ENCODE assay signal across 8 mouse cellular contexts in the genomic region with DNA sequence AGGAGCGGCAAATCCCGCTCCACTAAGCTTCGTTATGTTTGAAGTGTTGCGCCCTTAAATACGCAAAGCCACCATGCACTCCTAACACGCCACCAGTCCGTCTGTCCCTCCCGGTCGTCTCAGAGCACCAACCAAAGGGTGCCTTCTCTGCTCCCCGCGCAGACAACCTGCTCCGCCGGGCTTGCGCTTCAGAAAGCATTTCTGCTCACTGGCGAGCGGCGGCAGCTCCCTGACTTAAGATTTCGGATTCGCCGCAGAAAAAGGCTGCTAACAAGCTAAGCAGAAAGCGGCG. TPM values are rescaled to one million over a fixed set of nuclear protein-coding genes. Genes with fewer than 3 reads are reported as not detected.
DNase-seq lines count a peak whose midpoint lies in the region; ATAC-seq and TF ChIP-seq lines count a peak whose summit lies in the region.

No protein-coding gene starts in this region.

- H3K4me2 ChIP-seq in CH12.LX (ENCODE audit: insufficient read depth, low read depth, poor library complexity, severe bottlenecking), result no peak overlapping the region
- peak overlapping the region; percentile 90 for H3K4me2 ChIP-seq in forebrain, embryonic 11.5 days (ENCODE audit: low read depth, low read length, severe bottlenecking)
- H3K4me2 ChIP-seq in liver, embryonic 13.5 days, result peak overlapping the region; percentile 91

- dilution Hi-C loops in CH12.LX (cut with MboI; ENCODE audit: extremely low pct_ligation_motif_present, extremely low pct_unique_long_range_greater_than_20kb, low sequenced_read_pairs), result no loop called here

- peak overlapping the region; percentile 100 for H3K9ac ChIP-seq in CH12.LX (ENCODE audit: insufficient read depth, low read depth)
- peak overlapping the region; percentile 100 for H3K9ac ChIP-seq in forebrain, embryonic 11.5 days (ENCODE audit: low read length)
- peak overlapping the region; percentile 98 for H3K9ac ChIP-seq in liver, embryonic 13.5 days

- no peak for DNase-seq in heart, embryonic 10.5 days (ENCODE audit: low spot score)
- no peak for DNase-seq in heart, adult 8-10 months (ENCODE audit: low spot score)
- DNase-seq in CH12.LX (ENCODE audit: extremely low read depth), result no peak
- no peak for DNase-seq in forebrain, embryonic 11.5 days (ENCODE audit: low spot score)
- DNase-seq in liver, embryonic 13.5 days, result peak; percentile 15
- no peak for DNase-seq in layer of hippocampus, postnatal 36 days
- no peak for DNase-seq in urinary bladder, postnatal 4 days (ENCODE audit: low spot score in 2 of 2)
- DNase-seq in thymus, postnatal 36 days, result no peak

- H3K4me1 ChIP-seq in heart, embryonic 10.5 days, result peaks cover 19% of the 10 kb centered on the region
- H3K4me1 ChIP-seq in CH12.LX (ENCODE audit: control insufficient read depth in 1 of 2, insufficient read depth in 2 of 2), result peaks cover 0 to 28% of the 10 kb centered on the region in 2 experiments; a peak in 2 of 4 replicates
- H3K4me1 ChIP-seq in forebrain, embryonic 11.5 days (replicated peaks; ENCODE audit: control insufficient read depth, insufficient read depth, low read length), result peaks cover 18% of the 10 kb centered on the region
- H3K4me1 ChIP-seq in liver, embryonic 13.5 days (replicated peaks), result peaks cover 40% of the 10 kb centered on the region

- WGBS in heart, embryonic 10.5 days, result 0% methylated on average over 22 of the region's 22 CpGs
- WGBS in forebrain, embryonic 11.5 days, result under 1% methylated on average over 22 of the region's 22 CpGs
- under 1% methylated on average over 22 of the region's 22 CpGs for WGBS in liver, embryonic 13.5 days (ENCODE audit: insufficient replicate concordance)

- TF ChIP-seq POLR2A in CH12.LX (IDR thresholded peaks at IDR 0.05; ENCODE audit: low read depth, low read length), result no peak

- peaks cover 42% of the 10 kb centered on the region for H3K36me3 ChIP-seq in heart, embryonic 10.5 days
- H3K36me3 ChIP-seq in CH12.LX (replicated peaks in 1 of 2; ENCODE audit: control insufficient read depth in 1 of 2, insufficient read depth in 1 of 2, low read length in 1 of 2), result peaks cover 39 to 69% of the 10 kb centered on the region in 2 experiments
- peaks cover 9% of the 10 kb centered on the region for H3K36me3 ChIP-seq in forebrain, embryonic 11.5 days (ENCODE audit: control insufficient read depth, insufficient read depth, low read length)
- H3K36me3 ChIP-seq in liver, embryonic 13.5 days, result peaks cover 44% of the 10 kb centered on the region

- in situ Hi-C loops in CH12.LX (cut with MboI; ENCODE audit: low pct_ligation_motif_present, low pct_unique_long_range_greater_than_20kb, low sequenced_read_pairs), result no loop called here

- ATAC-seq in forebrain, embryonic 11.5 days (replicated peaks; ENCODE audit: low FRiP score), result no peak
- ATAC-seq in liver, embryonic 13.5 days (ENCODE audit: low read depth), result no peak; the same call in 1 of the 2 replicates

- no peaks in the 10 kb centered on the region for H3K27me3 ChIP-seq in heart, embryonic 10.5 days (ENCODE audit: insufficient read depth, poor library complexity, severe bottlenecking)
- H3K27me3 ChIP-seq in CH12.LX (replicated peaks), result no peaks in the 10 kb centered on the region
- no peaks in the 10 kb centered on the region for H3K27me3 ChIP-seq in forebrain, embryonic 11.5 days (ENCODE audit: control insufficient read depth, insufficient read depth, low read length)
- H3K27me3 ChIP-seq in liver, embryonic 13.5 days, result no peaks in the 10 kb centered on the region

- no peak for TF ChIP-seq RAD21 in CH12.LX (IDR thresholded peaks at IDR 0.05; ENCODE audit: low read depth, low read length)

- H3K79me2 ChIP-seq in CH12.LX (replicated peaks; ENCODE audit: control insufficient read depth, extremely low read depth, insufficient read depth, poor library complexity, severe bottlenecking), result peaks cover 40% of the 10 kb centered on the region

- H3K27ac ChIP-seq in heart, embryonic 10.5 days, result peak overlapping the region; percentile 99
- peak overlapping the region; percentile 73 for H3K27ac ChIP-seq in CH12.LX (ENCODE audit: insufficient read depth, low read depth)
- peak overlapping the region; percentile 91 for H3K27ac ChIP-seq in forebrain, embryonic 11.5 days (ENCODE audit: low read depth, low read length)
- H3K27ac ChIP-seq in liver, embryonic 13.5 days, result peak overlapping the region; percentile 89

- TF ChIP-seq EP300 in CH12.LX (IDR thresholded peaks at IDR 0.05; ENCODE audit: low read length), result no peak

- H3K9me3 ChIP-seq in heart, embryonic 10.5 days, result no peaks in the 10 kb centered on the region
- no peaks in the 10 kb centered on the region for H3K9me3 ChIP-seq in CH12.LX (replicated peaks; ENCODE audit: low read length)
- H3K9me3 ChIP-seq in forebrain, embryonic 11.5 days (ENCODE audit: control insufficient read depth, low read length), result no peaks in the 10 kb centered on the region
- H3K9me3 ChIP-seq in liver, embryonic 13.5 days (replicated peaks), result no peaks in the 10 kb centered on the region

- TF ChIP-seq CTCF in CH12.LX (conservative IDR thresholded peaks at IDR 0.05 in 1 of 2, IDR thresholded peaks at IDR 0.05 in 1 of 2; ENCODE audit: low read depth in 2 of 2, low read length in 2 of 2), result no peak

- H3K4me3 ChIP-seq in heart, embryonic 10.5 days, result peak overlapping the region; percentile 97
- peak overlapping the region; percentile 90 to 100 (median 93) for H3K4me3 ChIP-seq in CH12.LX (replicated peaks in 1 of 3; ENCODE audit: low read depth in 2 of 3, low read length in 2 of 3, poor library complexity in 1 of 3)
- H3K4me3 ChIP-seq in forebrain, embryonic 11.5 days (ENCODE audit: low read depth, low read length), result peak overlapping the region; percentile 98
- H3K4me3 ChIP-seq in liver, embryonic 13.5 days (replicated peaks), result peak overlapping the region; percentile 87

TF ChIP-seq in CH12.LX, 34 proteins besides CTCF, POLR2A, EP300 and RAD21:
- TF ChIP-seq CHD1 (IDR thresholded peaks at IDR 0.05; ENCODE audit: low read depth, low read length), result 0 out of 2 replicates have a peak, but pooled peaks have one; percentile 17
- TF ChIP-seq IRF4 (IDR thresholded peaks at IDR 0.05; ENCODE audit: low read depth, low read length), result no peak
- no peak for TF ChIP-seq ZNF384 (IDR thresholded peaks at IDR 0.05; ENCODE audit: low read depth, low read length)
- no peak for TF ChIP-seq MAX (IDR thresholded peaks at IDR 0.05; ENCODE audit: low read length)
- TF ChIP-seq NRF1 (IDR thresholded peaks at IDR 0.05; ENCODE audit: low read depth, low read length), result no peak
- no peak for TF ChIP-seq JUN (IDR thresholded peaks at IDR 0.05; ENCODE audit: insufficient read depth, low read depth, low read length)

RNA-seq across cellular contexts. Expression of gene Rpl32, which starts 0.4 kb away (rescaled TPM):
- 1,266 and 1,290 TPM in 2 replicates for polyA plus RNA-seq in heart, embryonic 10.5 days (2016; fragmentation: Nextera tagmentation; extraction: Ambion mirVana)
- 100 to 1,000 TPM; 586 to 697 (median 628) TPM for total RNA-seq in heart, adult 8-10 months (2022)
- total RNA-seq in CH12.LX (2012; rRNA removed) (5,179 and 5,276 TPM in 2 replicates), CH12.LX (2014; rRNA removed) (7,033 and 7,473 TPM in 2 replicates)
- 3,370 and 3,898 TPM in 2 replicates for polyA plus RNA-seq in CH12.LX (2012; ENCODE audit: insufficient read length, low read depth)
- 1,664 and 1,794 TPM in 2 replicates for polyA plus RNA-seq in forebrain, embryonic 11.5 days (2014; fragmentation: Nextera tagmentation; extraction: Ambion mirVana)
- 1,700 and 1,736 TPM in 2 replicates for polyA plus RNA-seq in liver, embryonic 13.5 days (2015; fragmentation: Nextera tagmentation; extraction: Ambion mirVana)
- total RNA-seq in layer of hippocampus, postnatal 36 days (2021), result 100 to 1,000 TPM; 464 to 470 TPM

RNA-seq across cellular contexts. Expression of gene Efcab12, which starts 30.1 kb away (rescaled TPM):
- 0.46 and 0.74 TPM in 2 replicates for polyA plus RNA-seq in heart, embryonic 10.5 days (2016; fragmentation: Nextera tagmentation; extraction: Ambion mirVana)
- total RNA-seq in heart, adult 8-10 months (2022), result under 1 TPM; 0.20 to 0.53 (median 0.36) TPM
- 0.04 and 0.13 TPM in 2 replicates for total RNA-seq in CH12.LX (2012; rRNA removed)
- 0.08 and 0.12 TPM in 2 replicates for total RNA-seq in CH12.LX (2014; rRNA removed)
- polyA plus RNA-seq in CH12.LX (2012; ENCODE audit: insufficient read length, low read depth), result 0.54 and 0.60 TPM in 2 replicates
- 1.5 and 2.1 TPM in 2 replicates for polyA plus RNA-seq in forebrain, embryonic 11.5 days (2014; fragmentation: Nextera tagmentation; extraction: Ambion mirVana)
- polyA plus RNA-seq in liver, embryonic 13.5 days (2015; fragmentation: Nextera tagmentation; extraction: Ambion mirVana), result 0.15 and 0.16 TPM in 2 replicates
- 1 to 10 TPM; 4.0 to 4.7 TPM for total RNA-seq in layer of hippocampus, postnatal 36 days (2021)

RNA-seq across cellular contexts. Expression of gene Cand2, which starts 33.8 kb away (rescaled TPM):
- polyA plus RNA-seq in heart, embryonic 10.5 days (2016; fragmentation: Nextera tagmentation; extraction: Ambion mirVana), result 60.0 and 73.9 TPM in 2 replicates
- total RNA-seq in heart, adult 8-10 months (2022), result 10 to 100 TPM; 77.2 to 97.7 (median 87.6) TPM
- total RNA-seq in CH12.LX (2012; rRNA removed) (7.8 and 8.5 TPM in 2 replicates), CH12.LX (2014; rRNA removed) (3.6 and 3.9 TPM in 2 replicates)
- 14.2 and 17.1 TPM in 2 replicates for polyA plus RNA-seq in CH12.LX (2012; ENCODE audit: insufficient read length, low read depth)
- 46.4 and 49.8 TPM in 2 replicates for polyA plus RNA-seq in forebrain, embryonic 11.5 days (2014; fragmentation: Nextera tagmentation; extraction: Ambion mirVana)
- polyA plus RNA-seq in liver, embryonic 13.5 days (2015; fragmentation: Nextera tagmentation; extraction: Ambion mirVana), result 3.3 and 4.3 TPM in 2 replicates
- total RNA-seq in layer of hippocampus, postnatal 36 days (2021), result 1 to 10 TPM; 3.1 to 3.2 TPM

RNA-seq across cellular contexts. Expression of gene Mbd4, which starts 45.0 kb away (rescaled TPM):
- polyA plus RNA-seq in heart, embryonic 10.5 days (2016; fragmentation: Nextera tagmentation; extraction: Ambion mirVana), result 15.2 and 22.4 TPM in 2 replicates
- 1 to 10 TPM in 3 of 4 experiments, under 1 TPM in 1; 0.98 to 1.5 (median 1.1) TPM for total RNA-seq in heart, adult 8-10 months (2022)
- 6.8 and 7.3 TPM in 2 replicates for total RNA-seq in CH12.LX (2012; rRNA removed)
- total RNA-seq in CH12.LX (2014; rRNA removed), result 11.3 and 12.2 TPM in 2 replicates
- polyA plus RNA-seq in CH12.LX (2012; ENCODE audit: insufficient read length, low read depth), result 7.9 and 8.6 TPM in 2 replicates
- 32.0 and 37.5 TPM in 2 replicates for polyA plus RNA-seq in forebrain, embryonic 11.5 days (2014; fragmentation: Nextera tagmentation; extraction: Ambion mirVana)
- 9.9 and 12.1 TPM in 2 replicates for polyA plus RNA-seq in liver, embryonic 13.5 days (2015; fragmentation: Nextera tagmentation; extraction: Ambion mirVana)
- 1 to 10 TPM; 5.0 to 6.8 TPM for total RNA-seq in layer of hippocampus, postnatal 36 days (2021)

RNA-seq across cellular contexts. Expression of gene Ift122, which starts 45.1 kb away (rescaled TPM):
- 27.0 and 31.3 TPM in 2 replicates for polyA plus RNA-seq in heart, embryonic 10.5 days (2016; fragmentation: Nextera tagmentation; extraction: Ambion mirVana)
- 1 to 10 TPM; 8.5 to 10.0 (median 9.0) TPM for total RNA-seq in heart, adult 8-10 months (2022)
- total RNA-seq in CH12.LX (2012; rRNA removed) (8.8 and 14.1 TPM in 2 replicates), CH12.LX (2014; rRNA removed) (5.9 and 7.9 TPM in 2 replicates)
- 6.9 and 8.6 TPM in 2 replicates for polyA plus RNA-seq in CH12.LX (2012; ENCODE audit: insufficient read length, low read depth)
- polyA plus RNA-seq in forebrain, embryonic 11.5 days (2014; fragmentation: Nextera tagmentation; extraction: Ambion mirVana), result 29.0 and 29.6 TPM in 2 replicates
- 2.9 and 3.0 TPM in 2 replicates for polyA plus RNA-seq in liver, embryonic 13.5 days (2015; fragmentation: Nextera tagmentation; extraction: Ambion mirVana)
- 10 to 100 TPM; 31.6 to 35.3 TPM for total RNA-seq in layer of hippocampus, postnatal 36 days (2021)
